Comparison of ENCODE assay signal across 9 mouse cellular contexts in the genomic region with DNA sequence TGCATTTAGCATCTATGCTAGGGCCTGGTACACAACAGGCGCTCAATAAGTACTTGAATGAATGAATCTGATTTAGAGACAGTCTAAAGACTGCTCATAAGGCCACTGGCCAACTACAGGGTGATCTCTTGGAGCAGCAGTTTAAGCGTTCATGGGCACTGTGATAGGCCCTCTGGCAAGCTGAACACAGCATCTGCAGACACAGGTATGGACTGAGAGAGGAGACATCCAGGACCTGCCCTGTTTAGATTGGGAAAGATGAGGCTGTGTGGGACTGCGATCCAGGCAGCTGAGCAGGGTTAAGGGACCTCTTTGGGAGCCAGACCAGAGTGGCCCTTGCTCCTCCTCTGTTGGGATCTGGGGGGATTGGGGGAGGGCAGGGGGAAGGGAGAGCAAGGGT. TPM values are rescaled to one million over a fixed set of nuclear protein-coding genes. Genes with fewer than 3 reads are reported as not detected.
A peak's percentile ranks its signal among the peaks of the same experiment; 100 is the strongest.
DNase-seq lines count a peak whose midpoint lies in the region; ATAC-seq and TF ChIP-seq lines count a peak whose summit lies in the region.
"Had no signal": no experiment of that assay in that cellular context is flagged by ENCODE, and none has a peak within 500 bp of the region (broad histone marks: within the 10 kb centered on the region; RNA-seq: fewer than 3 reads in every experiment).

Gene Dtx1, minus strand, starts transcription at position 101 of the 400 bp plus-strand sequence.

- H3K36me3 ChIP-seq in heart, embryonic 16.5 days (ENCODE audit: control insufficient read depth, insufficient read depth): no peaks in the 10 kb centered on the region
- no peaks in the 10 kb centered on the region for H3K36me3 ChIP-seq in hindbrain, embryonic 11.5 days (ENCODE audit: control insufficient read depth, insufficient read depth, low read length)
- no peaks in the 10 kb centered on the region for H3K36me3 ChIP-seq in liver, embryonic 11.5 days (ENCODE audit: control insufficient read depth, insufficient read depth, low read length)

- H3K27ac ChIP-seq in heart, embryonic 16.5 days (ENCODE audit: low read length): no peak within 1 kb of the TSS
- H3K27ac ChIP-seq in bone marrow, adult 2 months (ENCODE audit: control insufficient read depth, insufficient read depth, low read depth, low read length, poor library complexity): no peak within 1 kb of the TSS
- H3K27ac ChIP-seq in hindbrain, embryonic 11.5 days (ENCODE audit: low read depth, low read length): peak within 1 kb of the TSS; percentile 42
- H3K27ac ChIP-seq in liver, embryonic 11.5 days (ENCODE audit: low read depth, low read length): no peak within 1 kb of the TSS

- H3K27me3 ChIP-seq in heart, embryonic 16.5 days (ENCODE audit: control insufficient read depth, insufficient read depth, low read length): peaks cover 74% of the 10 kb centered on the region
- H3K27me3 ChIP-seq in hindbrain, embryonic 11.5 days (ENCODE audit: control insufficient read depth, insufficient read depth, low read length): peaks cover 42% of the 10 kb centered on the region
- peaks cover 73% of the 10 kb centered on the region for H3K27me3 ChIP-seq in liver, embryonic 11.5 days (replicated peaks; ENCODE audit: control insufficient read depth, insufficient read depth, low read length)

- no peak for DNase-seq in heart, postnatal 25 days (ENCODE audit: low spot score)
- DNase-seq in hindbrain, embryonic 11.5 days (ENCODE audit: low spot score): no peak
- DNase-seq in liver, embryonic 11.5 days (ENCODE audit: low spot score): no peak
- DNase-seq in cerebellum, postnatal 4 days (ENCODE audit: low spot score in 2 of 2): no peak
- no peak for DNase-seq in urinary bladder, postnatal 4 days (ENCODE audit: low spot score in 2 of 2)

- H3K4me2 ChIP-seq in heart, embryonic 16.5 days (ENCODE audit: low read depth, low read length): peak within 1 kb of the TSS; percentile 66
- peak within 1 kb of the TSS; percentile 92 for H3K4me2 ChIP-seq in hindbrain, embryonic 11.5 days (replicated peaks; ENCODE audit: low read depth, low read length)
- peak within 1 kb of the TSS; percentile 58 for H3K4me2 ChIP-seq in liver, embryonic 11.5 days

- ATAC-seq in heart, embryonic 16.5 days (replicated peaks; ENCODE audit: extremely low read depth, insufficient read depth, low FRiP score): no peak
- no peak for ATAC-seq in hindbrain, embryonic 11.5 days (ENCODE audit: low FRiP score)
- no peak for ATAC-seq in liver, embryonic 11.5 days (replicated peaks; ENCODE audit: low FRiP score)
- ATAC-seq in cerebellum, adult (ENCODE audit: insufficient number of reproducible peaks, low FRiP score, low TSS enrichment): no peak
- ATAC-seq: Patski had no signal

- no peak for TF ChIP-seq CTCF in bone marrow, adult 2 months (IDR thresholded peaks at IDR 0.05; ENCODE audit: control insufficient read depth, insufficient read depth, low read length)

- H3K4me1 ChIP-seq in heart, embryonic 16.5 days (ENCODE audit: control insufficient read depth, insufficient read depth, low read length): peaks cover 8% of the 10 kb centered on the region
- no peaks in the 10 kb centered on the region; the same call in 1 of the 2 replicates for H3K4me1 ChIP-seq in bone marrow, adult 2 months (ENCODE audit: control insufficient read depth, insufficient read depth, low read length)
- H3K4me1 ChIP-seq in hindbrain, embryonic 11.5 days (replicated peaks; ENCODE audit: control insufficient read depth, insufficient read depth, low read length): peaks cover 11% of the 10 kb centered on the region
- peaks cover 8% of the 10 kb centered on the region; the same call in 1 of the 2 replicates for H3K4me1 ChIP-seq in liver, embryonic 11.5 days (replicated peaks; ENCODE audit: control insufficient read depth, insufficient read depth, low read length)

- H3K4me3 ChIP-seq in heart, embryonic 16.5 days (ENCODE audit: low read length): peak within 1 kb of the TSS; percentile 52
- peak within 1 kb of the TSS; percentile 44 for H3K4me3 ChIP-seq in bone marrow, adult 2 months (replicated peaks; ENCODE audit: control insufficient read depth, low read depth, low read length)
- H3K4me3 ChIP-seq in hindbrain, embryonic 11.5 days (ENCODE audit: low read depth, low read length): peak within 1 kb of the TSS; percentile 54
- H3K4me3 ChIP-seq in liver, embryonic 11.5 days (ENCODE audit: low read depth, low read length): peak within 1 kb of the TSS; percentile 33

- no peaks in the 10 kb centered on the region for H3K9me3 ChIP-seq in heart, embryonic 16.5 days (replicated peaks; ENCODE audit: control insufficient read depth, low read length)
- H3K9me3 ChIP-seq in hindbrain, embryonic 11.5 days (ENCODE audit: control insufficient read depth, low read length): no peaks in the 10 kb centered on the region
- no peaks in the 10 kb centered on the region for H3K9me3 ChIP-seq in liver, embryonic 11.5 days (ENCODE audit: control insufficient read depth, low read length)

- no peak for TF ChIP-seq POLR2A in bone marrow, adult 2 months (IDR thresholded peaks at IDR 0.05; ENCODE audit: borderline replicate concordance, control insufficient read depth, low read depth, low read length)

- intact Hi-C loops in heart, postnatal 25 days (cut with DNase I): no loop called here

- WGBS in heart, embryonic 16.5 days: 53% methylated on average over 3 of the region's 3 CpGs
- WGBS in bone marrow, adult 2 months: 36% methylated on average over 3 of the region's 3 CpGs
- WGBS in hindbrain, embryonic 11.5 days: 35% methylated on average over 3 of the region's 3 CpGs
- 36% methylated on average over 3 of the region's 3 CpGs for WGBS in liver, embryonic 11.5 days

- H3K9ac ChIP-seq in heart, embryonic 16.5 days (ENCODE audit: low read length): peak within 1 kb of the TSS; percentile 57
- peak within 1 kb of the TSS; percentile 65 for H3K9ac ChIP-seq in hindbrain, embryonic 11.5 days (ENCODE audit: low read depth, low read length)
- H3K9ac ChIP-seq in liver, embryonic 11.5 days (ENCODE audit: low read depth, low read length): no peak within 1 kb of the TSS

RNA-seq across cellular contexts. Expression of gene Dtx1, which starts in this region (rescaled TPM):
- polyA plus RNA-seq in heart, embryonic 16.5 days (2015; fragmentation: Nextera tagmentation; extraction: Ambion mirVana): 6.7 and 11.2 TPM in 2 replicates
- total RNA-seq in heart, postnatal 25 days (2021): 1 to 10 TPM; 1.8 to 1.9 TPM
- 2.7 and 3.6 TPM in 2 replicates for polyA plus RNA-seq in bone marrow, adult 2 months (2011; ENCODE audit: insufficient read depth, insufficient read length, low replicate concordance, missing spikeins)
- 4.6 and 5.0 TPM in 2 replicates for polyA plus RNA-seq in hindbrain, embryonic 11.5 days (2014; fragmentation: Nextera tagmentation; extraction: Ambion mirVana)
- 0.23 and 1.1 TPM in 2 replicates for polyA plus RNA-seq in liver, embryonic 11.5 days (2014; fragmentation: Nextera tagmentation; extraction: Ambion mirVana)
